Mouse (Mus musculus) urinary bladder, adult 2 months (tissue): Measurements from ENCODE around the gene Prkrip1. TPM values are rescaled to one million over a fixed set of nuclear protein-coding genes. Genes with fewer than 3 reads are reported as not detected.
"Not testable (repeated sequence)": the region's sequence is repeated elsewhere in the genome, so short reads cannot be mapped to it uniquely, and the experiment has no call there.

Source experiments
- DNase-seq: peaks from one replicate; pipeline ENCODE4 v3.0.0; 2022; ENCODE audit warnings: low spot score
- polyA plus RNA-seq: library from polyadenylated mRNA; depleted of rRNA; stranded (reverse); fragments of >200 nt; gene quantifications from 2 replicates; pipeline ENCODE4 v1.2.3, GENCODE M21; 2012

Gene Prkrip1
- polyA plus RNA-seq, 1 experiment, result 23.3 TPM

DNA sequence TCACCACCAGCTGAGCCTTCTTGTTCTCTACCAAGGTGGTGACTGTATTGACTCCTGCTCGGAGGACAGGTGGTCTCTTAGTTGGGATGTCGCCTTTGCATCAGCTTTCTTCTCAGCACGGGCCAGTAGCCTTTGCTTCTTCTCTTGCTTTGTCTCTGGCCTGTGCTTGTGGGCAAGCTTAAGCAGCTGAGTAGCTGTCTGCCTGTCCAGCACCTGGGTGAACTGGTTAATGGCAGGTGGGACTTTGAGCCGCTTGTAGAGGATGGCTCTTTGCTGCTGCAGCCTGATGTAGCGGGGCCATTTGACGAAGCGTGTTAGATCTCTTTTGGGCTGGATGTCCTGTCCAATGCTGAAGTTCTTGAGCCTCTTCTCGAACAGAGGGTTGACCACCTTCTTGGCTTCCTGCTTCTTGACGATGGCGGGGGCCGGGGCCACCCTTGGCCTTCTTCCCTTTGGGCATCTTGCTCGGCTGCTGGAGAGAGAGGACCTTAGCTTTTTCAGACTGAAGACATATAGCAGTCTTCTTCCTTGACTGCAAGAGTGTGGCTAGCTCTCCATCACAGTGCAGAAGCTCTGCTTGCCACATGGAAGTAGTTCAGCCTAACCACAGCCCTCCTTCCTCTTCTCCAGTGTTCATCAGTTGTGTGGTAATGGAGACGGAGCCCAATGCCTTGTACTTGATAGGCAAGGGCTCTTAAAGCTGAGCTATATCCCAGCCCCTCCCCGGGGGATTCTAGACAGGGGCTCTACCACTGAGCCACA lies 12.8 kb upstream of the Prkrip1 start:
- DNase-seq, result not testable (repeated sequence)

GRCm38 (mm10) chr5:136210549-136210948 lies 11.8 kb upstream of the Prkrip1 start:
- DNase-seq, result no peak

DNA sequence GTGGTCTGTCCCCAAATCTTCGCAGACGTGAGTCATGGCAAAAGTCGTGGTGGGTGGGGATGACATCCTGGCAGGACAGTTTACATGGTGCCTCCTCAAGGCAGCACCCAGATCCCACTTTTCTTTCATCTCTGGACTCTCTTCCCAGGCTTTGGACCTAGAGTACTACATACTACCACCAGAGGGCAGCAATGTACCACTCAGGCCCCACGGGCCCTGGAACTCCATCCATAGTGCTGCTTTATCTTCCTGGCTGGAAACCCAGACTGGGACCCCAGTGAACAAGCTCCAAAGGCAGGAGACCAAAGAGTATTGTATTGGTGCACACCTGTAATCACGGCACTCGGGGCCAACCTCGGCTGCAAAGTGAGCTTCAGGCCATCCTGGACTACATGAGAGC lies 3.1 kb upstream of the Prkrip1 start:
- DNase-seq, result no peak

DNA sequence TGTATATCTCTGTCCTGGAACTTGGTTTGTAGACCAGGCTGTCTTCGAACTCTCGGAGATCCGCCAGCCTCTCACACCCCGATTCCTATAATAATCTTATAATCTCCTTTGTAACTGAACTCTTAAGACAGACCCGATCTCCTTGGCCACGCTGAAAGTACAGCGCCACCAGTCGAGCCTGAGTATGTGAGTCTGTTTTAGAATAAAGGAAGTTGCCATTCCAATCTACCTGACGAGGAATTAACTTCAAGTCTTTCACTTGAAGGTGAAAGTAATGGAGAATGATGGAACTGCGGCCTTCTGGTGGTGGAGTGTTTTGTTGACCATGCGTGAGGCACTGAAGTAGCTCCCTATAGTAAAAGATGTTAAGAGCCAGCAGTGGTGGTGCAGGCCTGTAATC lies 763 bp upstream of the Prkrip1 start:
- DNase-seq, result no peak

- no peak for DNase-seq
Observed at GRCm38 (mm10) chr5:136191870-136192269, 6.9 kb downstream of the Prkrip1 start.

- no peak for DNase-seq
Observed at GRCm38 (mm10) chr5:136186723-136187122, 12.0 kb downstream of the Prkrip1 start.

DNA sequence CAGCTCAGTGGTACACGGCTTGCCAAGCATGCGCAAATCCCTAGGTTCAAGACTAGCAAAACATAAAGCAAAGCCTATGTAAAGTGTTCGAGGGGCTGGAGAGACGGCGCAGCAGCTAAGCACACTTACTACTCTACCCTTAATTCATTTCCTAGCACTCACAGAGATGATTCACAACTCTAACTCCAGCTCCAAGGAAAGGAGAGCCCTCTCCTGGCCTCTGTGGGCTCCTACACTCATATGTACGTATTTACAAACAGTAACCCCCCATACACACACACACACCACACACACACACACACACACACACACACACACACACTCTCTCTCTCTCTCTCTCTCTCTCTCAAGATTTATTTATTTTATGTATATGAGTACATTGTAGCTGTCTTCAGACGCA lies 15.0 kb downstream of the Prkrip1 start:
- DNase-seq, result no peak

GRCm38 (mm10) chr5:136182830-136183229 lies 15.9 kb downstream of the Prkrip1 start:
- DNase-seq, result no peak

DNA sequence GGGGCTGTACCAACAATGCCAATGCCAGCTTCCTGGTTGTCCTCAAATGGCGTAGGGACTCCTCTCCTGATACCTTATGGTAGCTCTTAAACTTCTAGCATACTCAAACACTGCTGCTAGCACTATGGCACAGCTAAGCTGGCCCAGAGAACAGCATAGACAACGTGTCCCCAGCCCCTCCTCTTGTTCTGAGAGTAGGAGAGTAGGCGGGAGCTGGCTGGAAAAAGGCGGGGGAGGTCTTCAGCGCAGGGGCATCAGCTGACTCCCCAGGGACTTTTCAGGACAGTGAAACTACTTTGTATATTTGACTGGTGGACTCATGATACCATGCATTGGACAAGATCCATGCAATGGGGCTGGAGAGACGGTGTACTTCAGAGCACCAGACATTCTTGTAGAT lies 16.7 kb downstream of the Prkrip1 start:
- no peak for DNase-seq

DNA sequence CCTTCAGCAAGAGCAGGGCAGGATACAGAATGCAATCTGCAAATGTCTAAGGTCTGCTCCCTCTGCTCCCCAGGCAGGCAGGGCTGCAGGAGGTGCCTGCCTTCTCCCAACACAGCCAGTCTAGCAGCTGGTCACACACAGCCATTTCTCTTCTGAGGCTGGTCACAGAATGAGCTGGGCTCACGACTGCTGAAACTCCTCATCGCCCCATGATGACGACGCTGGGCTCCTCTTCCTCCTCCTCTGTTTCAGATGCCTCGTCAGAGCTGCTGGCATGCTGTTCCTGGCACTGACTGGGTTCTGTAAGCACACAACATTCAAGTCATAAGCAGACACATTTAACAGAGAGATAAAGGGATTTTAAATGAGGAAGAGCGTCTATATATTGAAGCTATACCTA lies 17.6 kb downstream of the Prkrip1 start:
- no peak for DNase-seq

DNA sequence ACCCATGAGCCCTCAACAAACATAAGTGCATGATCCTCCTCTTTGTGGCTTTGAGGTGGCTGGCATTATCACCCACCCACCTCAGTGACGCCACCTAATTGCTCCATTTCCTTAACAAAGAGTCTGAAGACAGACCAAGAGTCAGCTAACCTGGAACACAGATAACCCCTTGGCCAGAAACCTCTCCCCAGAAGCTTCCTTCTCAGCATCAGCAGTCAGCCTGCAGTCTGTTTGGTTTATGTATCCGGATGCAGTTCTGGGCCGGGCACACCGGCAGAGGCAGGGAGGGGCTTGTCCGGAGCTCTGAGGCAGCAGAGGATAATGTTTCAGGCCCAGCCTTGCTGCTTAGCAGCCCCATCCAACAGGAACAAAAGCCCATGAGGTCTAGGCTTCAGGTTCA lies 19.2 kb downstream of the Prkrip1 start:
- no peak for DNase-seq

DNA sequence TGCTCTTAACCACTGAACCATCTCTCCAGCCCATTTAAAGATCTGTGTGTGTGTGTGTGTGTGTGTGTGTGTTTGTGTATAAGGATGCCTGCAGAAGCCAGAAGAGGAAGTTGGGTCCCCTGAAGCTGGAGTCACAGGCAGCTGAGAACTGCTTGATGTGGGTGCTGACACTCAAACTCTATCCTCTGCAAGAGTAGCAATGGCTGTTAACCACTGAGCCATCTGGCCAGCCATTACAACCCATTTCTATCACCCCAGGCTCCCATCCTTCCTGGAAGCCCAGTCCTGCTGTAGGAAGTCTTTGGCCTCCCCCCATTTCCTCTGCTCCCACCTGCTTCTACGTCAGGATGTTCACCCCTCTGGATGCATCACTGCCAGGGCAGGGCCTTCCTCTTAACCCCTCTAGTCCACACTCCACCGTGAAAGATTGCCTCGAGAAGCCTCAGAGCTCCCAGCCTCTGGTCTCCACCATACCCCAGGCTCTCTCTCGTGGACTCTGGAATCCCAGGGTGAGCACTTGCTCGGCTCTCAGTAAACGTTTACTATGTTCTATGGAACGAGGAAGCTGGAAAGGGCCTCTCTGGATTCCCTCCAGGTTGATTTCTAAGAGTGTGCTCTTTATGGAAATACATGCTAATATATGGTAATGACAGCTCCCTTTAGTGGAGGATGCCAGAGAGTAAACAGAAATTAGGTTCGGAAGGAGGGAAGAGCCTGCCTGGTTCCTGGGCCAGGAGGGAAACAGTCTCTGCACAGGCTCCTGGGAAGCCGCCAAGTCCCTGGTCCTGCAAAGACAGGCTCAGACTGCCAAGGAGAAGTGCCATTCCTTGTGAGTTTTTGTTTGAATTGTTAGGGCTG lies 24.9 kb downstream of the Prkrip1 start:
- DNase-seq, result peak; percentile 32

DNA sequence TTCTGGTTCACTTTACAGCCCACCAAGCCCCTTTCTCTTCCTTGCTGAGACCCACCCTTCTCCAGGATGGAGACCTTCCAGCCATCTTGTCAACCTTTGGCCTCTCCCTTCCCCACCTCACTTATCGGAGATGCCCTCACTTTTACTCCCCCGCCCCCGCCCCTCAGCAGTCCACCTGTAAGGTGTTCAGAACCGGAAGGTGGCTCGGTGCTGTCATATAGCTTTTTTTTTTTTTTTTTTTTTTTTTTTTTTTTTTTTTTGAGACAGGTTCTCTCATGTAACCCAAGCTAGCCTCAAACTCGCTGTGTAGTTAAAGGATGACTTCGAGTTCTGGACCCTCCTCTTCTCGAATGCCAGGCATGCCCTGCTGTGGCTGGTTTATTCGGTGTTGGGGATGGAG lies 25.8 kb downstream of the Prkrip1 start:
- no peak for DNase-seq

DNA sequence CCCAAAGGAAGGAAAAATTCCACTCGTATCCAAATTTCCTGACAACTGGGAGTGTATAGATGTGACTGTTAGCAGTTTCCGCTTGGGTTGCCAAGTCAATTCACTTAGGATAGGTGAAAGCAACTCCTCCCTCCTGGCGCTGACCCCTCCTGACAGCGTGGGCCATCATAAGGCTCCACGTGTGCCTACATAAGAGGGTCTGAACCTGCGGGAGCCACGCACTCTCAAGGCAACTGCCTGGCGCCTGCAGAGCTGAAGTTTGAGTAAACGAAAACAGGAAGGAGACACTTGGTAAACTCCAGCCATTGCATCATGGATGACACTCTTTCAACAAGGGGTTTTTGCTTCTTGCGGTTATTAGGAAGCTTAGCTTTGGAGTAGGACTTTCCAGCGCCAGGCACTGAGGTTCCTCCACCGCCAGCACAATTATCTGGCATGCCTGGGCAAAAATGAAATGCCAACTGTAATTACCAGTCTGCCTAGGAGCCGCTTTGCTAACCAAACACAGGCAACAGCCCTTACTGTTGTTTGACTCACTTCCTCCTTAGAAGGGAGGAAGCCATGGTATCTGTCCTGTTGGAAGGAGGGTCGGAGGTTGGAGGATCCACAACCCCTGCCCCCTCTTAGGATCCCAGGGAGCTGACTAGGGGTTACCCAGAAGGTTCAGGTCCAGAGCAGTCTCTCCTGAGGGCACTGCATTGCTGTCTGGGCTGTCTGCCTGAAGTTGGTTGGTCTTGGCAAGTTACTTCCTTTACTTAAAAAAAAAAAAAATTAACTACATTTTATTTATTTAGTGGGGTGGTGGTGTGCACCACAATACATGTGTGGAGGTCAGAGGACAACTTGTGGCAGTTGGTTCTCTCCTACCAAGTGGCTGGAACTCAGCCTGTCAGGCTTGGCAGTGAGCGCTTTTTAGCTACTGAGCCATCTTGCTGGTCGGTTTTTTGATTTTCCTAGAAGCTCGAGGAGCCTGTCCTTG lies 27.1 kb downstream of the Prkrip1 start:
- no peak for DNase-seq

DNA sequence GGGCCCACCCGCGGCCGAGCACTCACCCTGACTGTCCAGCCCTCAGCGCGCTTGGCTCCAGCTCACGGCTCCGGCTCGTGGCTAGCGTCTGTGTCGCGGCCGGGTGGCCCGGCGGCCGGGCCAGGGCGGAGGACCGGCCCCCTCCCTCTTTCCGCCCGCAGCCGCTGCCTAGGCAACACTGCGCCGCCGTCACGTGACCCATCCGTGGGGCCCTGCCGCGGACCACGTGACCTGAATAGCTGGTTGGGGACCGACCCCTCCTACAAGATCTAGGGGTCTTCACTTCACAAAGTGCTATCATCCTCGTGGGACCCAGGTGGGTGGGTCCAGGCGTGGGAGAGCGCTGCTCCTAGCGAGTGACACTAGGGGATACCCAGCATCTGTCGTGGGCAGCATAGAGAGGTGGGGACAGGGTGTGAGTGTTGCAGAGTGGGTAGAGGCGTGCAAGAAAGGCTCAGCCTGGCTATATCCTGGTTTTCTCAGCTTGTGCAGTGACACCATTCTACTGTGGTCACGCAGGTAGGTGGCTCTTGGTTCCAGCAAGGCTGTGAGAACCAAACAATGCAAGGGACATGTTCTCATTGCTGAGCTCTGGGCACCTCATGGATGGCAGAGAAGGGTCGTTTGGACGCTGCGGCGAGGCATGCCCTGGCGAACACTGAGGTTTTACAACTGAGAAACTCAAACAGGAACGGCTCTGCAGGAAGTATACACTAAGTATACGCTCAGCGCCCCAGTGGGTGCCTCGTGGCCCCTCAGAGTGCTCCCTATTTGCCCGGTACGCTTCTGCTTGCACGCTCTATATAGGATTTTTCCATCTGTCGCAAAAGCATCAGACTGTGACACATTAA lies 28.0 kb downstream of the Prkrip1 start, which contains the start of gene Orai2:
Gene Orai2, minus strand, starts transcription at position 202 of the 851 bp plus-strand sequence.
- peak; percentile 68 for DNase-seq

DNA sequence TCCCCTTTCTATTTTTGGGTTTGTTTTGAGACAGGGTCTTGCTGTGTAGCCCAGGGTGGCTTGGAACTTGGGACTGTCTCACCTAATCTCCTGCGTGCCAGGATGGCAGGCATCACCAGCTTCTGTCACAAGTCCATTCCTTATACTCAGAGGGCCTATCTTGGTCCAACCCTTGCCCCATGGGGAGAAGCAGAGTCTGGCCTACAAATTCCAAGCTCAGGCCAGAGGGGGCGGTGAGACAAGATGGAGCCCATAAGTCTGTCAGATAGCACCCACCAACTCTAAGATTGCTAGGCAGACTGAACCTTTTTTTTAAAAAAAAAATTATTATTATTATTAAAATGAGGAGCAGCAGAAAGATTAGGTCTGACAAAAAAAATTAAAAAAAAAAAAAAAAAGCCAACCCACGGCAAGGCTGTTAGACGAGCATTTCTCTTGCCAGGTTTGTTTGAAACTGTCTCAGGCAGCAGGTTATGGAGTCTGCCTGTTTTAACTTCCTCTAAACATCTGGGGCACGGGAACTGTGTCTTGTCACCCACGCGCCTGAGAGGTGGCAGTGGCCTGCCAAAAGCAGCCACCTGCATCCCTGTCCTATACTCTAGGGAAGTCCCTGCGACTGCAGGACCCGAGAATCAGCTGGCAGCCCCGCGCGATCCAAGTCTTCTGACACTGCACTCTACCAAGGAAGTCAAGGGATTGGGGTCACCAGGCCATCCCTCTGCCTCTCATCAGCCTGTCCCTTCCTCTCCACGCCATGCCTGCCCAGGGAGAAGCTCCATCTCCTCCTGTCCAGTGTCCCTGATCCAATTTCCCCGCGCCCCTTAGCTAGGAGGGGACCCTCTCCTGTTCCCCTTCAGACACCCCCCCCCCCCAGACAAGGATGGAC lies 28.9 kb downstream of the Prkrip1 start:
- DNase-seq, result no peak

- no peak for DNase-seq
Observed at GRCm38 (mm10) chr5:136168071-136168470, 30.7 kb downstream of the Prkrip1 start.

DNA sequence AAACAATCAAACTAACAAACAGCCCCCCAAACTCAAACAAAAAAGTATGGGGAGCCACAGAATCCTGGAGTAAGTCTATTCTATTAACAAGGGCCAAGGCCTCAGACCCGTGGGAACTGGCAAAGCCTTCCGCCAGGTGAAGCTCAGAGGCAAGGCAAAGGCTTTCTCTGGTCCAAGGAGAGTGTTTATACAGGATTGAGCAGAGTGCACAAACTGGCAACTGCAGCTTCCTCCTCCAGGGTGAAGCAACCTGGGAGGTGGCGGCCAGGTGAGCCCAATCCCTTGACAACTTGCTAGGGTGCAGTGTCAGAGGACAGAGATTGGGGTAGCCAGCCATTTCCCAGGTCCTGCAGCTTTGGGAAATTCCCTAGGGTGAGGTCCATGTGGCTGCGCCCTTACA lies 31.5 kb downstream of the Prkrip1 start:
- DNase-seq, result no peak

- DNase-seq, result no peak
Observed at GRCm38 (mm10) chr5:136165246-136165645, 33.5 kb downstream of the Prkrip1 start.
